Mouse (Mus musculus): Measurements from ENCODE around the gene Tmx2.
"Not testable (repeated sequence)": the region's sequence is repeated elsewhere in the genome, so short reads cannot be mapped to it uniquely, and the experiment has no call there.

The Tmx2 gene

GRCm38 (mm10) chr2:84679016-84679415, at the start of gene Tmx2:
Gene Tmx2, minus strand, starts transcription at chr2:84679140.
- peak; percentile 24 for DNase-seq (ENCODE audit: low read depth, low spot score)

DNA sequence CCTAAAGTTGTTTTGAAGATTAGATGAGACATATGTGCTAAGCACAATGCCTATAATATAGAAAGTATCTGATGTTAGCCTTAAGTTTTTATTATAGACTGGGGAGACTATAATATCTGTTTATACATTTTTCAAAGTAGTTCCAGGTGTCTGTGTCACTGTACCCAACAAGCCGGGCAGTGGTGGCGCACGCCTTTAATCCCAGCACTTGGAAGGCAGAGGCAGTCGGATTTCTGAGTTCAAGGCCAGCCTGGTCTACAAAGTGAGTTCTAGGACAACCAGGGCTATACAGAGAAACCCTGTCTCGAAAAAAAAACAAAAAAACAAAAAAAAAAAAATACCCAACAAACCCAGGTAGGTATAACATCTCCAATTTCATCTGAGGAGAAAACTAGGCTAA, 49.3 kb upstream of the Tmx2 start:
- not testable (repeated sequence) for DNase-seq (ENCODE audit: low read depth, low spot score)

- peak; percentile 97 for DNase-seq (ENCODE audit: low read depth, low spot score)
Observed at GRCm38 (mm10) chr2:84727172-84727858, 48.4 kb upstream of the Tmx2 start, which contains the start of gene Clp1. Gene Clp1, minus strand, starts transcription at chr2:84727350.

- no peak for DNase-seq (ENCODE audit: low read depth, low spot score)
Observed at GRCm38 (mm10) chr2:84726716-84727115, 47.8 kb upstream of the Tmx2 start.

- no peak for DNase-seq (ENCODE audit: low read depth, low spot score)
Observed at GRCm38 (mm10) chr2:84725770-84726169, 46.8 kb upstream of the Tmx2 start.

GRCm38 (mm10) chr2:84723856-84724255, 44.9 kb upstream of the Tmx2 start:
- no peak for DNase-seq (ENCODE audit: low read depth, low spot score)

- no peak for DNase-seq (ENCODE audit: low read depth, low spot score)
Observed at GRCm38 (mm10) chr2:84721182-84721581, 42.2 kb upstream of the Tmx2 start.

GRCm38 (mm10) chr2:84720718-84721117, 41.8 kb upstream of the Tmx2 start:
- DNase-seq (ENCODE audit: low read depth, low spot score): no peak

GRCm38 (mm10) chr2:84717357-84717756, 38.4 kb upstream of the Tmx2 start:
- no peak for DNase-seq (ENCODE audit: low read depth, low spot score)

DNA sequence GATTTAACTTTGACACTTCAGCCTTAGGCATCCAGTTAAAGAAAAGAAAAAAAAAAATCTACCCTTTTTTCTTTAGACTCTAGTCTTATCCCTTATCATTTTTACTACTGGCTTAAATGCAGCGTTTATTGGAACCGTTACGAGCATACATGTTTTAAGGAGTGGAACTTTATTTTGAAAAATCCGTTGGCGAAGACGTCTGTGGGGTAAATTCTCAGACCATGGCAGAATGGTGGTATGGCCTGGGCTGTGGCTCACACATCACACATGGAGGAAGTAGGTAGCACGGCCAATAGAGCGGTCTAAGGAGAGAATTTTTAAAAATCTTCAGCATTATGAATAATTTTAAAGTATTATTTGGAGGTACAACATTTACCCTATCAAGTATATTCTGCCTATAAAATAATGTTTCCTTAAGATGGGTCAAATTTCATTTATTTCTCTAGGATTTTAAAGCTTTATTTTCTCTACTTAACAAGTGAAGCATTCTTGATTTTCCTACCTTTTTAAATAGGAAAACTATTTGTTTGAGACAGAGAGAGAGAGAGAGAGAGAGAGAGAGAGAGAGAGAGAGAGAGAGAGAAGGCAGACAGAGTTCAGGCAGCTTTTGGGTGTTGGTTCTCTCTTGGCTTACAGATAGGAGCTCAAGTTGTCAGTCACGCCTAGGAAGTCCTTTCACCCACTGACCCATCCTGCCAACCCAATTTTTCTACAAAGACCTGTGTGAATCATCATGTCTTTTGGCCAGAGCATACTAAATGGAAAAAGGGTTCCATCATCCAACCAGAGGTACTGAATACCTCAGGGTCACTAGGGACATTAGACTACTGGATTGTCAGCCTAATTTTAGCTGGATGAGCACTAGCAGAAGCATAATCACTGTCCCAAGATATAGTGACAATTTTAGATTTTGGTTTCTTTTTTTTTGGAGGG, 37.7 kb upstream of the Tmx2 start:
- peak; percentile 17 for DNase-seq (ENCODE audit: low read depth, low spot score)

DNA sequence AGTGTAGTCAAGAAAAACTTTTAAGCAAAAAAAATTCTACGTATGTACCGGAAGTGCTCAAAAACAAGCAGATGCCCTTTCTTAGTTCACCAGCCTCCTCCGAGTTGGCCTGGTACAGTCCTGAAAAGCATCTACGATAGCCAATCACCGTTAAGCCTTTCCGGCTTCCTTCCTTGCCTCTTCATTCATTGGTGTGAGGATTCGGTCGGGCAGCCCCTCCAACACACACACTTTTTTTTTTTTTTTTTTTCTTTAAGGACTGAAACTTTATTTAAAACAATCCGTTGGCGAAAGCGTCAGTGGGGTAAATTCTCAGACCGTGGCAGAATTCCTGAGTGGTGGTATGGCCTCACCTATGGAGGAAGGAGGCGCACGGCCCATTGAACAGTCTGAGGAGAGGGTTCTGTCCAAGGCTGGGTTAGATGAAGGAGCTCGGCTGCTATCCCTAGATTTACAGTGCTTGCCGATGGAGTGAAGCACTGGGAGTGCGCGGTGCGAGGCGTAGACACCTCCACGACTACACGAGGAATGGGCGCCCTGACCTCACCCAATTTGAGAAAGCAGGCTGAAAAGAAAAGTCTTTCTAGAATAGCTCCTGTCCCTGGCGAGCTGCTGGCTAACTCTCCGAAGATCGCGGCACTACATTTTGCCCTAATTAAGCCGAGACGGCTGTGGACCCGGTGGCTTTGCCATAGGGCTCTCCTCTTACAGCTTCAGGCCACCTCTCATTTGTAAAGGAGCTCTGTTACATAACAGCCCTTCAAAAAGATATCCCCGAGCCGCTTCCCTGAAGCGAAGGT, 36.8 kb upstream of the Tmx2 start:
- DNase-seq (ENCODE audit: low read depth, low spot score): peak; percentile 95

GRCm38 (mm10) chr2:84714811-84715561, 36.0 kb upstream of the Tmx2 start, which contains the start of gene Zdhhc5:
Gene Zdhhc5, minus strand, starts transcription at chr2:84715180.
- DNase-seq (ENCODE audit: low read depth, low spot score): peak; percentile 99

- DNase-seq (ENCODE audit: low read depth, low spot score): no peak
Observed at GRCm38 (mm10) chr2:84714422-84714810, 35.5 kb upstream of the Tmx2 start.

GRCm38 (mm10) chr2:84711898-84712297, 33.0 kb upstream of the Tmx2 start:
- no peak for DNase-seq (ENCODE audit: low read depth, low spot score)

DNA sequence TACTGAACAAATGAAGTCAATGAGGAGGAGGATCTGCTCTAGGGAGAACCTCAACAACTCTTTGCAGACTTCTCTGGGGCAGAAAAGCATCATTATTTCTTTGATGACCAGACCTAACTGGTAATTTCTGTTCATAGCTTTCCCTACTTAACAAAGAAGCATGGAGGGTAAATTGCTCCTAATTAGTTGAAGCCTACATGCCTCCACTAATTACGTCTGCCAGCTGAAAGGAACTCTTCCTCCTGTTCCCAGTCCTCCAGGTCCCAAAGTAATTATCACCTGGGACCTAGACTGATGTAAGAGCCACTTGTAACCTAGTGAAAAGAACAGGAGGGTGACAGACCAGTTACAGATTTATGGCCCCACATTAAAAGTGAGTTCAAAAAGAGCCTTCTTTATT, 28.6 kb upstream of the Tmx2 start:
- no peak for DNase-seq (ENCODE audit: low read depth, low spot score)

GRCm38 (mm10) chr2:84705295-84705694, 26.4 kb upstream of the Tmx2 start:
- no peak for DNase-seq (ENCODE audit: low read depth, low spot score)

DNA sequence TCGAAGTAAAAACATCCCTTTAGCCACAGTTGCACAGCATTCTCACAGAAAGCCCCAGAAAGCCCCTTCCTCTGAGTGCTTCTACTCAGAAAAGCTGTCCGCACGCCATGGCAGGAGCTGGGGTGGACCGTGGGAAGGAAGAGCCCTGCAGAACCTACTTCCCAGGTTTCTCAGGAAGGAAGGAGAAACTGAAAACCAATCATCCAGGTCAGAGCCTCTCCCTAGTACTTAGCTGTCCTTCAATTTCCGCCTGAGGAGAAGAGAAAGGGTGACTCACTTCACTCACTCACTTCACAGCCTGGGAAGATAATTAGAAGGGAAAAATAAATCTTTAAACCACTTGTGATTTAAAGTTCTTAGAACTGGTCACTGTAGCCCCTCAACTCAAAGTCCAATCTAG, 25.4 kb upstream of the Tmx2 start:
- DNase-seq (ENCODE audit: low read depth, low spot score): no peak

- DNase-seq (ENCODE audit: low read depth, low spot score): no peak
Observed at GRCm38 (mm10) chr2:84703497-84703896, 24.6 kb upstream of the Tmx2 start.

GRCm38 (mm10) chr2:84695007-84695695, 16.2 kb upstream of the Tmx2 start:
- no peak for DNase-seq (ENCODE audit: low read depth, low spot score)

DNA sequence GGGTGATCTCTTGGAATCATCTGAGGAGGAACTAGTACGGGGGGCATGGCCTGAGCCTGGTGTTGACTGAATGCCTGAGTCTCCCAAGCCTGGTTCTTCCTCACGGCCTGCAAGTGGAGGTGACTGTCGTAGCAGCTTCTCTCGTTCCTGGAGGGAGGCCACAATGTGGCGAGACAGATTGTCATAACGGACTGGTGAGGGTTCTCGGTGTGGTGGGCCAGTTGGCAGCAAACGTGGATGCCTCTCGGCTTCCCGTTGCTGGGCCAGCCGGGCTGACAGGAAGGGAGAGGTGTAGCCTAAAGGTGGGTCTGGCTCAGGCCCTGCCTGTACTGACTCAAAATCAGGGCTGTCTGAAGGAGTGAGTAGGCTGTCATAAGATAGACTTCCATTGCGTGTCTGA, 11.1 kb upstream of the Tmx2 start:
- no peak for DNase-seq (ENCODE audit: low read depth, low spot score)

All from CD4-positive, CD25-positive, alpha-beta regulatory T cell, adult 2 months (primary cell).